Mouse (Mus musculus) liver, adult 2 months (tissue): ENCODE measurements at regions not wholly inside any gene's neighbourhood (a gene's known extent, or its start where the extent isn't known, plus 50 kb on each side); places are given as distances from the start of the nearest gene placed in this dataset.

Source experiments
- DNase-seq: peaks from one replicate; pipeline ENCODE4 v3.0.0-alpha.2; 2011; ENCODE audit warnings: low read depth, low spot score; ENCODE audit errors: extremely low read depth
- H3K27ac ChIP-seq: fragments of 200-500 bp; replicated peaks from 2 replicates; pipeline ENCODE4 v1.5.1; 2012; ENCODE audit warnings: low read depth, mild to moderate bottlenecking, control low read depth, inconsistent platforms, low read length; ENCODE audit not compliant: insufficient read depth
- H3K27me3 ChIP-seq: fragments of 200-500 bp; 2 replicates; pipeline ENCODE4 v1.6.1; 2012; ENCODE audit warnings: mild to moderate bottlenecking, moderate library complexity, low read length, inconsistent platforms; ENCODE audit not compliant: control insufficient read depth, insufficient read depth
- H3K36me3 ChIP-seq: fragments of 200-500 bp; 2 replicates; pipeline ENCODE4 v1.6.1; 2012; ENCODE audit warnings: low read length, inconsistent platforms; ENCODE audit not compliant: control insufficient read depth, insufficient read depth
- H3K4me1 ChIP-seq: fragments of 200-500 bp; 2 replicates; pipeline ENCODE4 v1.6.1; 2011; ENCODE audit warnings: low read length; ENCODE audit not compliant: control insufficient read depth, insufficient read depth
- H3K4me3 ChIP-seq: fragments of 200-500 bp; 2 replicates; pipeline ENCODE4 v1.5.1; 2011; ENCODE audit warnings: low read depth, mild to moderate bottlenecking, control low read depth, low read length, moderate library complexity; ENCODE audit not compliant: insufficient read depth
- H3K79me2 ChIP-seq: fragments of 200-500 bp; 2 replicates; pipeline ENCODE4 v1.6.1; 2012; ENCODE audit warnings: inconsistent platforms, mild to moderate bottlenecking, low read length, moderate library complexity; ENCODE audit not compliant: control insufficient read depth, insufficient read depth
- H3K9ac ChIP-seq: fragments of 200-500 bp; 2 replicates; pipeline ENCODE4 v1.6.1; 2012; ENCODE audit warnings: low read depth, mild to moderate bottlenecking, control low read depth, inconsistent platforms, low read length
- CTCF ChIP-seq: fragments of 200-500 bp; IDR thresholded peaks from 2 replicates; pipeline ENCODE4 v1.5.1; 2011; ENCODE audit warnings: low read depth, low read length, control low read depth
- POLR2A ChIP-seq: fragments of 200-500 bp; IDR thresholded peaks from 2 replicates; pipeline ENCODE4 v1.6.1; 2011; ENCODE audit warnings: low read length, control low read depth; ENCODE audit not compliant: insufficient read depth; ENCODE audit errors: extremely low read depth
- WGBS: fragments of 180-500 bp; shearing (Covaris S2); methylation state at CpG from one replicate; pipeline ENCODE4 v1.1.7; 2018; 5-methylcytosine and 5-hydroxymethylcytosine counted together

GRCm38 (mm10) chr7:73644362-73644904, 95.7 kb upstream of the Fam174b start:
- no peak for DNase-seq
- H3K27me3 ChIP-seq = no peaks in the 10 kb centered on the region
- no peaks in the 10 kb centered on the region for H3K4me1 ChIP-seq
- H3K4me3 ChIP-seq = no peak overlapping the region
- no peak overlapping the region for H3K27ac ChIP-seq
- H3K79me2 ChIP-seq = no peaks in the 10 kb centered on the region
- no peak overlapping the region for H3K9ac ChIP-seq
- TF ChIP-seq CTCF (no peak), POLR2A (no peak)
- 73% methylated on average over 4 of the region's 4 CpGs for WGBS
- H3K36me3 ChIP-seq = no peaks in the 10 kb centered on the region

- H3K4me1 ChIP-seq = no peaks in the 10 kb centered on the region
- H3K4me3 ChIP-seq = no peak overlapping the region
- WGBS = 63% methylated on average over 10 of the region's 10 CpGs
- no peak for TF ChIP-seq POLR2A
- no peak overlapping the region for H3K27ac ChIP-seq
- H3K36me3 ChIP-seq = no peaks in the 10 kb centered on the region
- H3K79me2 ChIP-seq = no peaks in the 10 kb centered on the region
- no peak for DNase-seq
- no peak overlapping the region for H3K9ac ChIP-seq
- no peaks in the 10 kb centered on the region for H3K27me3 ChIP-seq
These were observed 96.1 kb upstream of the Fam174b start for GRCm38 (mm10) chr7:73643993-73644335.

DNA sequence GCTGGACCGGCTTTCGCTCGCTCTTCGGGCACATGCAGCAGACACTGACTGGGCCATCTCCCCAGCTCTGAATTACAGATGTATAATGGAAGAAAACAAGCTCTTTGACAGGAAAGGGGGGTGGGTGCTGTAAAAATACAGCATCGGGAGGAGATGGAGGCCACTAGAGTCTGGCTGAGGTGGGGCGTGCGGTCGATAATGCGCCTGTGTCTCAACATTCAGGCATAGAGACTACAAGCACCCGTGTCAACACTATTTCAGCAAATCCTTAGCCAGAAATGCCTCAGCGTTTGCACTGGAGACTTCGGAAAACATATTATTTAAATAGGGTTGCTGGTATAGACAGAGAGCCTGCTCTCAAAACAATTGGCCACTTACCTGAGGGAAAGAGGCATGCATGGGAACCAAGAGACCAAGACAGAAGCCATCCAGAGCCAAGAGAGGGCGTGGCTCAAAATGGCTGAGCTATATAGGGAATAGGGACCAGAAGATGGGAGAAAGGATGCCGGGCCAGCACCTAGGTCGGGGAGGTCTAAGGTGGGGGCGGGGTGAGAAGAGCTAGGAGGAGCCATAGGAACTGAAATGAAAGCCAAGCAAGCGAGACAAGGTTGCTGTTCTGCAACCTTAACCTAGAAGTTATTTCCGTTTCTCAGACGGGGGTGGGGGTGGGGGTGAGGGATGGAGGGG, 96.7 kb upstream of the Fam174b start:
- no peaks in the 10 kb centered on the region for H3K27me3 ChIP-seq
- H3K4me3 ChIP-seq = no peak overlapping the region
- no peaks in the 10 kb centered on the region for H3K36me3 ChIP-seq
- WGBS = 81% methylated on average over 19 of the region's 19 CpGs
- no peaks in the 10 kb centered on the region for H3K79me2 ChIP-seq
- DNase-seq = no peak
- no peaks in the 10 kb centered on the region for H3K4me1 ChIP-seq
- H3K27ac ChIP-seq = no peak overlapping the region
- TF ChIP-seq POLR2A (no peak), CTCF (no peak)
- H3K9ac ChIP-seq = no peak overlapping the region

DNA sequence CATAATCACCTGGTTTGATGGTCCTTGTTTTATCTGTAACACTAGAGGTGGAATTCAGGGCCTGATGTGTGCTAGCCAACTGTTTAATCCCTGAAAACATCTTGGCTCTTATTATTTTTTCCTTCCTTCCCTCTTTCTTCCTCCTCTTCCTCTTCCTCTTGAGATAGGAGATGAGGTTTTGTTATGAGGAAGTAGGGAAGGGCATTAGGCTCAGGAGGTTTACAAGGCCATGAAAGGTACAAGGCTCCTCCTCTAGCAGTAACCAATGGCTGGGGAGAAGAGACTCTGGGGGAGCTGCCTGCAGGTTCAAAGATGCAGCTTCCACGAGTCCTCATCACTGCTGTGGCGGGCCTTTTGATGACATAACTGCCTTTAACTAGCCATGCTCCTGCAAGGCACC, 98.6 kb upstream of the Chd2 start:
- no peak overlapping the region for H3K9ac ChIP-seq
- no peak overlapping the region for H3K27ac ChIP-seq
- H3K4me1 ChIP-seq = no peaks in the 10 kb centered on the region
- no peak for DNase-seq
- whole genome bisulfite sequencing = 70% methylated on average over 2 of the region's 2 CpGs
- no peaks in the 10 kb centered on the region for H3K36me3 ChIP-seq
- no peaks in the 10 kb centered on the region for H3K27me3 ChIP-seq
- H3K79me2 ChIP-seq = no peaks in the 10 kb centered on the region
- no peak overlapping the region for H3K4me3 ChIP-seq
- TF ChIP-seq CTCF (no peak), POLR2A (no peak)

GRCm38 (mm10) chr7:73637810-73638125, 96.1 kb upstream of the Chd2 start:
- Histone ChIP-seq H3K9ac (no peak overlapping the region), H3K36me3 (no peaks in the 10 kb centered on the region), H3K27ac (no peak overlapping the region), H3K4me3 (no peak overlapping the region), H3K4me1 (no peaks in the 10 kb centered on the region), H3K27me3 (no peaks in the 10 kb centered on the region), H3K79me2 (no peaks in the 10 kb centered on the region)
- DNase-seq = no peak
- TF ChIP-seq CTCF (no peak), POLR2A (no peak)
- 92% methylated on average over 4 of the region's 4 CpGs for WGBS

DNA sequence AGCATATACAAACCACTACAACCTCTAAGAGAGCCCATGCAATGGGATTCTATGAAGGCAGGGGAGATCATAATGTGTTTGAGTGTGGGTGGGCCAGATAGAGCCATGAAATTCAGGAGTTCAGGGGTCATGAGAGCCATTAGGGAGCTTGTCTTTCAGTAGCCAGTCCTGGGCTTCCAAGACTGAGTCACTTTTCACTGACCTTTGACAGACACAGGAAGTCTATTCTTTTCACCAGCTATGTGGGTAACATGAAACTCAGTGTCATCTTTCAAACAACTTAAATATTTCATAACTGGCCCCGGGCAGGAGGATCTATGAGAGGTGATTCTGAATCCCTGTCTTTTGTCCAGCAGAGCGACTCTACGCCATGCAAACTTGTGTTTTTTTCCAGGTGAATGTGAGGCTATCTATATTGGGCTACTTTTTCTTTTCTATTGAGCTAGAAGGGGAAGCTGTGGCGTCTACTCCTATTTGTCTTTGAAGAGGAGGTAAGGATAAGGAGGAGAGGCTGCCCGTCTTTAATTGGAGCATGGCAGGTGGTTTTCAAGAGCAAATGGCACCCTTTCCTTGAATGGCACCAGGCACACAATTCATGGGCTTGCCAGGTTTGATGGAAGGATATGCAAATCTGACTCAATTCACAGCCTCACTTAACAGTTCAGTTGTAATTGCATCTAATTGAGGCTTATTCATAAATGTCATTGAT, 95.6 kb upstream of the Chd2 start:
- H3K27ac ChIP-seq = no peak overlapping the region
- no peaks in the 10 kb centered on the region for H3K79me2 ChIP-seq
- DNase-seq = no peak
- no peak overlapping the region for H3K4me3 ChIP-seq
- no peak for TF ChIP-seq CTCF
- no peak for TF ChIP-seq POLR2A
- H3K4me1 ChIP-seq = no peaks in the 10 kb centered on the region
- H3K27me3 ChIP-seq = no peaks in the 10 kb centered on the region
- WGBS = 84% methylated on average over 5 of the region's 5 CpGs
- H3K36me3 ChIP-seq = no peaks in the 10 kb centered on the region
- H3K9ac ChIP-seq = no peak overlapping the region
